Mouse (Mus musculus): ENCODE data around the gene Il18bp. TPM values are rescaled to one million over a fixed set of nuclear protein-coding genes. Genes with fewer than 3 reads are reported as not detected.

The Il18bp gene
- polyA plus RNA-seq, 1 experiment from 2014 or later = 3.5 TPM

GRCm38 (mm10) chr7:101968751-101969150 is 49.7 kb downstream of the Il18bp start:
- Histone ChIP-seq H3K9ac (peak overlapping the region; percentile 97), H3K4me2 (replicated peaks) (peak overlapping the region; percentile 80), H3K9me3 (ENCODE audit: control insufficient read depth, low read length) (no peaks in the 10 kb centered on the region), H3K4me1 (replicated peaks; ENCODE audit: control insufficient read depth, insufficient read depth, low read length) (peaks cover 28% of the 10 kb centered on the region), H3K27me3 (ENCODE audit: control insufficient read depth, insufficient read depth, low read length) (no peaks in the 10 kb centered on the region), H3K27ac (peak overlapping the region; percentile 100), H3K36me3 (replicated peaks; ENCODE audit: control insufficient read depth, insufficient read depth) (no peaks in the 10 kb centered on the region), H3K4me3 (replicated peaks; ENCODE audit: low read length) (peak overlapping the region; percentile 83; the same call in 1 of the 2 replicates)
- ATAC-seq (ENCODE audit: low FRiP score) (no peak), DNase-seq (ENCODE audit: low spot score) (no peak)
- WGBS = 60% methylated on average over 2 of the region's 2 CpGs

DNA sequence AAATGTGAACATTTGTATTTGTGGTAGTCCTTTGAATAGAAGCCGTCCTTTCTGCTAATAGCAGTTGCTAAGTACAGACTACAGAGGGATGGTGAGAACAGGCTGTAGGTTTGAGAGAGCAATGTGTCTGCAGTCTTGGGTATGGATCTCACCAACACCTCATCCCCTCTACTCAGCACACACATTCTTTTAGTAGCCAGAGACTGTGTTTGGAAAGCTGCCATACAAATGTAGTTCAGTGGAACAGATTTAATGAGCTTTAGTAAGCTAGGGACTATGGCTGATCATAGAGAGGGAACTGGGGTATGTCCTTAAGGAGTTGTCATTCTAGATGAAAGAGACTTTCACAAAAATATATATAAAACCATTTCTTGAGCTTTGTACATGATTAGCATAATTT is 51.2 kb downstream of the Il18bp start:
- Histone ChIP-seq H3K4me2 (replicated peaks) (no peak overlapping the region), H3K9me3 (ENCODE audit: control insufficient read depth, low read length) (no peaks in the 10 kb centered on the region), H3K27ac (no peak overlapping the region), H3K4me1 (replicated peaks; ENCODE audit: control insufficient read depth, insufficient read depth, low read length) (peaks cover 19% of the 10 kb centered on the region), H3K27me3 (ENCODE audit: control insufficient read depth, insufficient read depth, low read length) (no peaks in the 10 kb centered on the region), H3K4me3 (replicated peaks; ENCODE audit: low read length) (no peak overlapping the region), H3K9ac (no peak overlapping the region), H3K36me3 (replicated peaks; ENCODE audit: control insufficient read depth, insufficient read depth) (no peaks in the 10 kb centered on the region)
- DNase-seq (ENCODE audit: low spot score) (no peak), ATAC-seq (ENCODE audit: low FRiP score) (no peak)
- 85% methylated on average over 1 of the region's 1 CpGs for WGBS

DNA sequence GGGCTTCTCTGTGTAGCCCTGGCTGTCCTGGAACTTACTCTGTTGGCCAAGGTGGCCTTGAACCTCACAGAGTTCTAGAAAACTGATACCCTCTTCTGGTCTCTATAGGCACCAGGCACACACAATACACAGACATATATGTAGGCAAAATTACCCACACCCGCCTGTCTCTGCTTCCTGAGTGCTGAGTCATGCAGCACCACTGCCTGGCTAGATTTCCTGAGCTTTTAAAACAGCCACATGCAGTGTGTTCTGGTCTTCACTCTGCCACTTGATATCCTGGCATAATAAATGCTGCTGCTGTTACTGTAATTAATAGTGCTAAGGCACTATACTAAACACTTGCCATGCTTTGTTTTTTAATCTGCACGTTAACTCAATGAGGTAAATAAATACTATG is 52.9 kb downstream of the Il18bp start:
- Histone ChIP-seq H3K36me3 (replicated peaks; ENCODE audit: control insufficient read depth, insufficient read depth) (no peaks in the 10 kb centered on the region), H3K27ac (no peak overlapping the region), H3K4me1 (replicated peaks; ENCODE audit: control insufficient read depth, insufficient read depth, low read length) (peaks cover 8% of the 10 kb centered on the region), H3K9ac (no peak overlapping the region), H3K4me2 (replicated peaks) (no peak overlapping the region), H3K27me3 (ENCODE audit: control insufficient read depth, insufficient read depth, low read length) (no peaks in the 10 kb centered on the region), H3K4me3 (replicated peaks; ENCODE audit: low read length) (no peak overlapping the region), H3K9me3 (ENCODE audit: control insufficient read depth, low read length) (no peaks in the 10 kb centered on the region)
- no peak for DNase-seq (ENCODE audit: low spot score)
- 74% methylated on average over 2 of the region's 2 CpGs for WGBS
- no peak for ATAC-seq (ENCODE audit: low FRiP score)

Other genes starting within 250 kb of the Il18bp start
- gene Phox2a, start 200.4 kb downstream of the Il18bp start, polyA plus RNA-seq (2014; fragmentation: Nextera tagmentation; extraction: Ambion mirVana) = 3.5 TPM in 2 replicates
- gene Inppl1, start 180.5 kb downstream of the Il18bp start, polyA plus RNA-seq (2014; fragmentation: Nextera tagmentation; extraction: Ambion mirVana) = 7.8 and 10.5 TPM in 2 replicates
- 1.2 and 3.3 TPM in 2 replicates for gene Folr2, start 161.5 kb downstream of the Il18bp start, polyA plus RNA-seq (2014; fragmentation: Nextera tagmentation; extraction: Ambion mirVana)
- gene Anapc15, start 155.0 kb downstream of the Il18bp start, polyA plus RNA-seq (2014; fragmentation: Nextera tagmentation; extraction: Ambion mirVana) = 63.0 and 65.5 TPM in 2 replicates
- gene Folr1, start 147.9 kb downstream of the Il18bp start, polyA plus RNA-seq (2014; fragmentation: Nextera tagmentation; extraction: Ambion mirVana) = 43.0 and 69.7 TPM in 2 replicates
- 135 and 144 TPM in 2 replicates for gene Lamtor1, start 112.8 kb downstream of the Il18bp start, polyA plus RNA-seq (2014; fragmentation: Nextera tagmentation; extraction: Ambion mirVana)
- gene Tomt, start 112.3 kb downstream of the Il18bp start, polyA plus RNA-seq (2014; fragmentation: Nextera tagmentation; extraction: Ambion mirVana) = 0.21 and 0.33 TPM in 2 replicates
- gene Lrrc51, start 84.8 kb downstream of the Il18bp start, polyA plus RNA-seq (2014; fragmentation: Nextera tagmentation; extraction: Ambion mirVana) = 12.5 and 15.2 TPM in 2 replicates
- gene Numa1, start 84.6 kb downstream of the Il18bp start, polyA plus RNA-seq (2014; fragmentation: Nextera tagmentation; extraction: Ambion mirVana) = 50.0 and 50.8 TPM in 2 replicates
- 33.1 and 33.4 TPM in 2 replicates for gene Rnf121, start 46.8 kb upstream of the Il18bp start, polyA plus RNA-seq (2014; fragmentation: Nextera tagmentation; extraction: Ambion mirVana)
- 18.4 and 19.0 TPM in 2 replicates for gene Xndc1, start 46.8 kb upstream of the Il18bp start, polyA plus RNA-seq (2014; fragmentation: Nextera tagmentation; extraction: Ambion mirVana)
- gene Xntrpc, start 47.0 kb upstream of the Il18bp start, polyA plus RNA-seq (2014; fragmentation: Nextera tagmentation; extraction: Ambion mirVana) = 1.0 and 1.2 TPM in 2 replicates
- not detected in 2 replicates for gene Trpc2, start 64.4 kb upstream of the Il18bp start, polyA plus RNA-seq (2014; fragmentation: Nextera tagmentation; extraction: Ambion mirVana)
- gene Art1, start 83.1 kb upstream of the Il18bp start, polyA plus RNA-seq (2014; fragmentation: Nextera tagmentation; extraction: Ambion mirVana) = 0.29 TPM in 1 of 2 replicates, not detected in the other
- 0.19 TPM in 1 of 2 replicates, not detected in the other for gene Art5, start 90.8 kb upstream of the Il18bp start, polyA plus RNA-seq (2014; fragmentation: Nextera tagmentation; extraction: Ambion mirVana)
- gene Chrna10, start 98.1 kb upstream of the Il18bp start, polyA plus RNA-seq (2014; fragmentation: Nextera tagmentation; extraction: Ambion mirVana) = 0.27 TPM in 1 of 2 replicates, not detected in the other
- 24.4 and 25.8 TPM in 2 replicates for gene Nup98, start 191.5 kb upstream of the Il18bp start, polyA plus RNA-seq (2014; fragmentation: Nextera tagmentation; extraction: Ambion mirVana)
- gene Pgap2, start 191.5 kb upstream of the Il18bp start, polyA plus RNA-seq (2014; fragmentation: Nextera tagmentation; extraction: Ambion mirVana) = 63.9 and 65.0 TPM in 2 replicates
- 20.3 and 20.5 TPM in 2 replicates for gene Rhog, start 237.4 kb upstream of the Il18bp start, polyA plus RNA-seq (2014; fragmentation: Nextera tagmentation; extraction: Ambion mirVana)
- gene Stim1, start 249.1 kb upstream of the Il18bp start, polyA plus RNA-seq (2014; fragmentation: Nextera tagmentation; extraction: Ambion mirVana) = 15.2 and 15.4 TPM in 2 replicates

Measured in hindbrain, embryonic 14.5 days (tissue).